Mouse (Mus musculus) heart, embryonic 13.5 days (tissue): ENCODE data around the gene Pde4a. TPM values are rescaled to one million over a fixed set of nuclear protein-coding genes. Genes with fewer than 3 reads are reported as not detected.
A peak's percentile ranks its signal among the peaks of the same experiment; 100 is the strongest.

Source experiments
- ATAC-seq: fragments of 200-750 bp; cut with Nextera tagmentation; 2 replicates; pipeline ENCODE4 v1.8.0; 2017; ENCODE audit warnings: moderate TSS enrichment; ENCODE audit not compliant: insufficient number of reproducible peaks, low FRiP score, low TSS enrichment; ENCODE audit errors: extremely low read depth
- H3K27ac ChIP-seq: fragments of 300-500 bp; sonication (generic); replicated peaks from 2 replicates; pipeline ENCODE4 v1.5.1; 2015; ENCODE audit warnings: moderate library complexity, mild to moderate bottlenecking, inconsistent platforms
- H3K27me3 ChIP-seq: fragments of 300-500 bp; sonication (generic); replicated peaks from 2 replicates; pipeline ENCODE4 v1.6.1; 2015; ENCODE audit warnings: mild to moderate bottlenecking, inconsistent platforms
- H3K36me3 ChIP-seq: fragments of 300-500 bp; sonication (generic); 2 replicates; pipeline ENCODE4 v1.6.1; 2015; ENCODE audit warnings: mild to moderate bottlenecking, inconsistent platforms
- H3K4me1 ChIP-seq: fragments of 300-500 bp; sonication (generic); 2 replicates; pipeline ENCODE4 v1.6.1; 2015; ENCODE audit warnings: inconsistent platforms
- H3K4me2 ChIP-seq: fragments of 300-500 bp; sonication (generic); 2 replicates; pipeline ENCODE4 v1.6.1; 2015; ENCODE audit warnings: inconsistent platforms, mild to moderate bottlenecking, moderate library complexity
- H3K4me3 ChIP-seq: fragments of 300-500 bp; sonication (generic); 2 replicates; pipeline ENCODE4 v1.5.1; 2015; ENCODE audit warnings: moderate library complexity, mild to moderate bottlenecking, inconsistent platforms
- H3K9ac ChIP-seq: fragments of 300-500 bp; sonication (generic); 2 replicates; pipeline ENCODE4 v1.6.1; 2015; ENCODE audit warnings: inconsistent platforms, mild to moderate bottlenecking, moderate library complexity
- H3K9me3 ChIP-seq: fragments of 300-500 bp; sonication (generic); 2 replicates; pipeline ENCODE4 v1.6.1; 2016; ENCODE audit warnings: inconsistent platforms
- WGBS: fragments of 180-500 bp; shearing (Covaris S2); methylation state at CpG from one replicate; pipeline ENCODE4 v1.1.7; 2015; ENCODE audit warnings: mixed read lengths; 5-methylcytosine and 5-hydroxymethylcytosine counted together
- polyA plus RNA-seq: library from polyadenylated mRNA; unstranded; fragments of >200 nt; fragmentation: Nextera tagmentation; extraction: Ambion mirVana; gene quantifications from 2 replicates; pipeline ENCODE4 v1.2.1, GENCODE M21; 2015

Pde4a gene
- 9.5 and 11.3 TPM in 2 replicates for polyA plus RNA-seq

DNA sequence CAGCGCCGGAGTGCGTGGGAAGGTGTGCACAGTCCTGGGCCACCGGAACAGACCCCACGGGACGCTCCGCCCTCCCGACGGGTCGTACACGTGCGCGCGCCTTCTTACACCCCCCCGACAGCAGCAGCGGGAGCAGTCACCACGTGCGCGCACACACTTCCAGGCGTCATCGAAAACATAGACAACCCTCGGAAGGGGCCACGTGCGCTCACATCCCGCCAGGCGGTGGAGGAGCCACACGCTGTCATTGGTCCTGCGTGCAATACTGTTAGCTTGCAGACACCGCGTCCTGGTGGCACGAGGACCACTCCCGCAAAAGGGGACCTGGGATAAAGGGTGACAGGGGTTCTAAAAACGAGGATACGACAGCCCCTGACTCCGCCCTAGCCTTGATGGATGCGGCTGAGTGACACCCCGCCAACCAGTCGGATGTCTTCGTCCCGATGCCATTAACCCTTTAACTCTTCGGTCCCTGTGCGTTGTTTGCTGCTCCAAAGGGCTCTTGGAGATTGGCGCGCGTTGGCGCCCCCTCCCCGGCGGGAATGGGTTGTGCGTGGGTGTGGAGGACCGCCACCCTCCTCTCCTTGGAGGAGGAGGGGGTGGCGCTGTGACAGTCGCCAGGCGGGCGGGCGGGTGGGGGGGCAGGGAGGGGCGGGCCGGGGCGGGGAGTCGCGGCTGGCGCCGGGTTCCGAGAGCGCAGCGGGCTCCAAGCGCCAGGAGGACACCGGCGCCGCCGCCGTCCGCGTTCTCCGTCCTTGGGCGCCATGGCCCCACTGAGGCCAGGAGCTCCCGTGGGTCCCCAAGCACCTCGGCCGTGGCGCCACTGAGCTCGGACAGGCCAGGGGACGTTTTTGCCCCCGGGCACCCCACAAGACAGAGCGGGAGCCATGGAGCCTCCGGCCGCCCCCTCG, at the start of gene Pde4a:
Gene Pde4a (plus strand): TSS at position 674 of the 911 bp plus-strand sequence.
- Histone ChIP-seq H3K27ac (peak within 1 kb of the TSS; percentile 97), H3K9me3 (no peaks in the 10 kb centered on the region), H3K36me3 (no peaks in the 10 kb centered on the region), H3K4me2 (peak within 1 kb of the TSS; percentile 86), H3K4me1 (peaks cover 57% of the 10 kb centered on the region), H3K9ac (peak within 1 kb of the TSS; percentile 83), H3K27me3 (peaks cover 56% of the 10 kb centered on the region), H3K4me3 (peak within 1 kb of the TSS; percentile 64)
- WGBS = under 1% methylated on average over 84 of the region's 86 CpGs
- no peak for ATAC-seq

DNA sequence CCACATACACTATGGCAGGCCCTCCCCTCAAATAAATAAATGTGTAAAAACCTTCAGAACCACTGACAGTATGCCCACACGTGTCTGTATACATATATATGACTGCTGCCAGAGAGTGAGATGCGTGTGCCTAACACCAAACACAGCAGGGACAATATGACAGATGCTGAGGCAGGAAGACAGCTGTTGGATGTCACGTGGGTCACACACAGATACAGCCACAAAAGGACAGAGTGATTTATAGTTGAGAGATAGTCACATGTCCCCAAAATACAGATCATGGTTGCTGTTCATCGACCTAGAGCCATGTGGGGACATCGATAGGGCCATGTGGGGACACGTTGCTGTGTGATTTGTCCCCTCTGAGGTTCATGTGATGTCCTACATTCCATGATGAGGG, 48.4 kb upstream of the Pde4a start:
- no peak overlapping the region for H3K4me2 ChIP-seq
- WGBS = 74% methylated on average over 6 of the region's 6 CpGs
- no peak overlapping the region for H3K9ac ChIP-seq
- H3K27ac ChIP-seq = no peak overlapping the region
- peaks cover 50% of the 10 kb centered on the region for H3K36me3 ChIP-seq
- no peak for ATAC-seq
- H3K27me3 ChIP-seq = no peaks in the 10 kb centered on the region
- H3K9me3 ChIP-seq = no peaks in the 10 kb centered on the region
- no peaks in the 10 kb centered on the region for H3K4me1 ChIP-seq
- H3K4me3 ChIP-seq = no peak overlapping the region

DNA sequence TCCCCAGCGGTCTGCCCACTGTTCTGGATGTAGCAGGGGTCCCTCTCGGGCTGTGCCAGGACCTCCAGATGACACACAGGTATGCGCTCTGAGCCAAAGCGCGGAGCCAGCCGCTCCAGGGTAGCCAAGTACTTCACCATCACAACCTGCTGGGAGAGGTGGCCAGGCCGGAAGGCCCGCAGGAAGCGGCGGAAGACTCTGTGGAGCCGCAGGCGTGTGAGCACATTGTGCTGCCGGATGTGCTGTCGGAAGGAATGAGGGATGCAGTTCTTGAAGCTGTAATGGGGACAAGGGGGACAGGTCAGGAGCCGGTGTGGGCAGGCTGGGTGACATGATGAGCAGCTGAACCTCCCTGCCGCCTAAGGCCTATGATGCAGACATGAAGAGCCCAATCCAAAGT, 44.0 kb upstream of the Pde4a start:
- H3K9me3 ChIP-seq = no peaks in the 10 kb centered on the region
- no peak overlapping the region for H3K4me2 ChIP-seq
- H3K27me3 ChIP-seq = no peaks in the 10 kb centered on the region
- peaks cover 67% of the 10 kb centered on the region for H3K36me3 ChIP-seq
- no peak for ATAC-seq
- H3K9ac ChIP-seq = no peak overlapping the region
- no peak overlapping the region for H3K27ac ChIP-seq
- WGBS = 85% methylated on average over 16 of the region's 16 CpGs
- H3K4me3 ChIP-seq = no peak overlapping the region
- peaks cover 16% of the 10 kb centered on the region for H3K4me1 ChIP-seq

DNA sequence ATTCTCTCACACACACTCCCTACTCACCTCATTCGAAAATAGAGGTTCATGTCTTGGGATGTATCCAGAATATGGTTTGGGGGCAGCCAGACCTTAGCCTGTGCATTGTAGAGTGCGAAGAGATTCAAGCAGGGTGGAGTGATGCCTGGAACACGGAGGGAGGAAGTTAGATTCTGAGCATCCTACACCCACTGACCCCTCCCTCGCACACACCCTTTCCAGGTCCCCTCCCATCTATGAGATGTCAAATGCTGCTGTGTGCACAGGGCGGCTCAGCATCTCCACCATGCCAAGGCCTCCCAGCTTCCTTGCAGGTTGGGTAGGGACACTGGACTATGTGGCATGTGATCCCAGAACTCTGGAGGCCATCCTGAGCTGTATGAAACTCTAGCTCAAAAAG, 40.7 kb upstream of the Pde4a start:
- peaks cover 72% of the 10 kb centered on the region for H3K36me3 ChIP-seq
- no peak overlapping the region for H3K27ac ChIP-seq

DNA sequence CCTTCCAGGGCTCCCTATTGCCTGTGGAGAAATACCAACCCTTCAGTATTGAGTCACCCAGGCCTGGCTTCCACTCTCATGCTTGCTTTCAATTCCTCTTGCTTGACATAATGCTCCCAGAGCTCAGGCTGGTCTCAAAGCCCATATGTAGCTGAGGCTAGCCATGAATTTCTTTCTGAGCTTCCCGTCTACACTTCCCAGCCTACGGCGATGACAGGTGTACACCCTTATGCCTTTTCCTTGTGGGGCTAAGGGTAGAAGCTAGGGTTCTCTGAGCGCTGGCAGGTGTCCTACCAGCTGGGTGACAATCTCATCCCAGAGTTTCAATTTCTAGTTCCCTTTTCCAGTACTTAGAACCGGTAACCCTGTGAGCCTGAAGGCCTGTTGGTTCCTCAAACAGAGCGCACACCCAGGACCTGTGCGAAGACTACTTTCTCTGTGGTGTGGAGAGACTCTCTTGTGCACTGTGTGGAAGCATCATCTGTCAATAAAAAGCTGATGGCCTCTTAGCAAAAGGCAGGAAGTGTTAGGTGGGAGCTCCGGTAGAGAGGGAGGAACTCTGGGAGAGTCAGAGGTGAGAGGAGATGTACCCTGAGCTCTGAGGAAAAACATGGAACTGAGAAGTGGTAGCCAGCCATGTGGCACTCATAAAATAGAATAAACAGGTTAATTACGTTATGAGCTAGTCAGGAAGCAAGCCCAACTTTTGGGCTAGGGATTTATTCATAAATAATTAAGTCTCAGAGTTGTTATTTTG, 39.8 kb upstream of the Pde4a start:
- ATAC-seq = no peak
- 71% methylated on average over 9 of the region's 9 CpGs for WGBS
- H3K4me3 ChIP-seq = no peak overlapping the region
- H3K9ac ChIP-seq = peak overlapping the region; percentile 29; the same call in 1 of the 2 replicates
- peak overlapping the region; percentile 16 for H3K4me2 ChIP-seq
- peak overlapping the region; percentile 87 for H3K27ac ChIP-seq
- H3K9me3 ChIP-seq = no peaks in the 10 kb centered on the region
- peaks cover 63% of the 10 kb centered on the region for H3K36me3 ChIP-seq
- no peaks in the 10 kb centered on the region for H3K27me3 ChIP-seq
- peaks cover 30% of the 10 kb centered on the region for H3K4me1 ChIP-seq

More for the DNA sequence above, 40.7 kb upstream of the Pde4a start:
- Histone ChIP-seq H3K4me2 (no peak overlapping the region), H3K9ac (no peak overlapping the region), H3K4me3 (no peak overlapping the region), H3K4me1 (peaks cover 23% of the 10 kb centered on the region), H3K27me3 (no peaks in the 10 kb centered on the region), H3K9me3 (no peaks in the 10 kb centered on the region)
- no peak for ATAC-seq
- whole genome bisulfite sequencing = 75% methylated on average over 5 of the region's 5 CpGs

DNA sequence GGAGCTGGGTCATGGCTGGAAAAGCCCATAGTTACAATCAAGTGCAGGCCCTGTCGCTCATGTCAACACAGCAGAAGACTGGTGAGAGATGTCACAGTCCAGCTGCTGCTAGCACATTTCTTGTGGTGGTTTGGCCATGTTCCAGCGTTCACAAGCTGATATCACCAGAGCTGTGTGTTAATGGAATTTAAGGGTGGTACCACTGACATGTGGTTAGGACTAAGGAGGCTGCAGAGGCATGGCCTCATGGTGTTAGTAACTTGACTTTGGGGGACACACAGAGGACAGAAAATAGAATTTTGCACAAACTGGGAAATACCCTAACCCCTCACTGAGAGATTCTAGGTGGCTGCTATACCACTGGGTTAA, 39.3 kb upstream of the Pde4a start:
- H3K27ac ChIP-seq = peak overlapping the region; percentile 87
- 0 out of 2 replicates have a peak, but pooled peaks have one; percentile 43 for ATAC-seq
- H3K9me3 ChIP-seq = no peaks in the 10 kb centered on the region
- no peak overlapping the region for H3K4me3 ChIP-seq
- peaks cover 58% of the 10 kb centered on the region for H3K36me3 ChIP-seq
- WGBS = 15% methylated on average over 2 of the region's 2 CpGs
- 0 out of 2 replicates have a peak overlapping the region, but pooled peaks have one; percentile 17 for H3K9ac ChIP-seq
- H3K27me3 ChIP-seq = no peaks in the 10 kb centered on the region
- H3K4me1 ChIP-seq = peaks cover 31% of the 10 kb centered on the region
- peak overlapping the region; percentile 16; the same call in 1 of the 2 replicates for H3K4me2 ChIP-seq

DNA sequence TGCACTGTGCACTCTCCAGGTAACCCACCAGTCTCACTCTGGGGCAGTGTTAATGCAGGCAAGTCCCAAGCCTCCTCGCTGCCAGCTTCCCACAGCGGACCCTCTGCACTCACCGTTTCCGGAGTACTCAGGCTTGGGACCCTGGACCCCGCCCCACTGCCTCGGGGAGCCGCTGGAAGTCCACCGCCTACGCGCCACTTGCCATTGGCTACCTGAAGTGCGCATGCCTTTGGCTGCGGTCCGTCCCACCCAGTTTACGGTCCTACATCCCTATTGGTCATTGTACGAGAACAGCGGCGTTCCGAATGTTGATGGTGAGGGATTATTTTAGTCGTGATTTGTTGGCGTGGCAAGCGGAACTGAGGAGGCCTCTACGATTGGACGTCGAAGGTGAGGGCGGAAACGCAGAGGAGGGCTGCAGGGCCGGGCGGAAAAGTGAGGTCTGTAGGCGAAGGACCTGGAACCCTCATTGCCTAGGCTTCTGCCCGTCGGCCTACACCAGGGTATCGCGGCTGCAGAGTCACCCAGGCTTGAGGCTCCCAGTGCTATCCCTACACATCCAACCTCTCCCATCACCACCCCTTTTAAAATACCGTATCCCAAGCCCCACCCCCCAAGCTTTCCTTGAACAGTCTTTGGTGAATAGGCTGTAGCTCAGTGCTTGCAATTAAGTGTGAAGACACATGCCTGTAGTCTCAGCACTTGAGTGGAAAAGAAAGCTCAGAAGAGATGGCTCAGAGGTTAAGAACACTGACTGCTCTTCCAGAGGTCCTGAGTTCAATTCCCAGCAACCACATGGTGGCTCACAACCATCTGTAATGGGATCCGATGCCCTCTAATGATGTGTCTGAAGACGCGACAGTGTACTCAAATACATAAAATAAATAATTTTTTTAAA, 34.2 kb upstream of the Pde4a start, which contains the start of gene Tyk2:
Gene Tyk2 (minus strand): TSS at position 185 of the 898 bp plus-strand sequence.
- peak; percentile 87 for ATAC-seq
- Histone ChIP-seq H3K36me3 (peaks cover 19% of the 10 kb centered on the region), H3K4me2 (peak within 1 kb of the TSS; percentile 84), H3K4me1 (peaks cover 29% of the 10 kb centered on the region), H3K27ac (peak within 1 kb of the TSS; percentile 77), H3K9me3 (no peaks in the 10 kb centered on the region), H3K27me3 (no peaks in the 10 kb centered on the region), H3K9ac (peak within 1 kb of the TSS; percentile 86), H3K4me3 (peak within 1 kb of the TSS; percentile 77)
- 7% methylated on average over 37 of the region's 37 CpGs for WGBS

DNA sequence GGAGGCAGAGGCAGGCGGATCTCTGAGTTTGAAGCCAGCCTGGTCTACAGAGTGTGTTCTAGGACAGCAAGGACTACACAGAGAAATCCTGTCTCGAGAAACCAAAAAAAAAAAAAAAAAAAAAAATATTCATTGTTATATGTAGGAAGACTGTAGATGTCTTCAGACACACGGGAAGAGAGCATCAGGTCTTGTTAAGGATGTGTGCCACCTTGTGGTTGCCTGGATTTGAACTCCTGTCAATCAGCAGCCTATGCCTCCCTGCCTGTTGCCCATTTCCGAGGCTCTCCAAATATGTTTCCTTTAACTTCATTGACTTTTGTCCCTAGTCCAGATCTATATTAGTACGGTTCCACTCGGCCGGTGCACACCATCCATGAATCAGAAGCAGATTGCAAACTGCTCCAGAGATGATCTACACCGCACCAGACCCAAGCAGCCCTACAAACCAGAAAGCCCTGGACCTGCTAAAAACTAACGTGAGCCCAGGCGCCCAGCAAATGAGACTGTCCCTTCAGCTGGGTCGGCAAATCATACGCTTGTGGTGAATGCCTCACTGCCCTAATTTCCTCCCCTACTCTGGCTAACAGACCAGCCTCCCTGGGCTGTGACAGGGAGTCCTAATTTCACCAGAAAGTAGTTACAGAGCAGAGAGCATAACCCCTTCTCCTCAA, 33.3 kb upstream of the Pde4a start:
- H3K4me2 ChIP-seq = 0 out of 2 replicates have a peak overlapping the region, but pooled peaks have one; percentile 84
- no peaks in the 10 kb centered on the region for H3K27me3 ChIP-seq
- H3K9me3 ChIP-seq = no peaks in the 10 kb centered on the region
- H3K4me3 ChIP-seq = no peak overlapping the region
- 73% methylated on average over 12 of the region's 12 CpGs for WGBS
- H3K4me1 ChIP-seq = peaks cover 21% of the 10 kb centered on the region
- peaks cover 11% of the 10 kb centered on the region for H3K36me3 ChIP-seq
- no peak overlapping the region for H3K9ac ChIP-seq
- no peak overlapping the region for H3K27ac ChIP-seq
- ATAC-seq = no peak

DNA sequence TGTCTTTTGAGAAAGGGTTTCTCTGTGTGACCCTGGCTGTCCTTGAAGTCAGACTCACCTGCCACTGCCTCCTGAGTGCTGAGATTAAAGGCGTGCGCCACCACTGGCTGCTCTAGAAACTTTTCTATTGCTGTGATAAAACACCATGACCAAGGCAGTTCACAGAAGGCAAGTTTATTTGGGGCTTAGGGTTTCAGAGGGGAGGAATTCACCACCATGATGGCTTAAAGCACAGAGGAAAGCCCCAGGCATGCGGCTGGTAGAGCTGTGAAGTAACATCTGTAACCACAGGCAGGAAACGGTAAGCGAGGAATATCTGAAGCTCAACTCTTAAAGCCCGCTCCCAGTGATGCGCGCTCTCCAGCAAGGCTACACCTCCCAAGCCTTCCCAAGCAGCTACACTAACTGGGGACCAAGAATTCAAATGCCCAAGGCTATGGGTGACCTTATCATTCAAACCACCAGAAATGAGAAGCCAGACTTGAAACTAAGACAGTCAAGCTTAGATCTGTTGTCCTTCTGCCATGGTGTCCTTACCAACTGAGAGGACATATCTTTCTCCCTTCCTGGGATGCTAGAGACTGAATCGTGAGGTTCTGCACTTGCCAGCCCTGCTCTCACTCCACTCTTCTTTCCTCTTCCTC, 32.3 kb upstream of the Pde4a start:
- peaks cover 21% of the 10 kb centered on the region for H3K4me1 ChIP-seq
- H3K36me3 ChIP-seq = peaks cover 13% of the 10 kb centered on the region
- H3K27ac ChIP-seq = no peak overlapping the region
- H3K4me2 ChIP-seq = no peak overlapping the region
- H3K9ac ChIP-seq = no peak overlapping the region
- H3K9me3 ChIP-seq = no peaks in the 10 kb centered on the region
- no peak for ATAC-seq
- 68% methylated on average over 9 of the region's 9 CpGs for WGBS
- no peak overlapping the region for H3K4me3 ChIP-seq
- no peaks in the 10 kb centered on the region for H3K27me3 ChIP-seq
